In genomic region chr3:84220326-84220725, GRCm38 (mm10) we compare ENCODE assay signal across 9 mouse cellular contexts. TPM values are rescaled to one million over a fixed set of nuclear protein-coding genes. Genes with fewer than 3 reads are reported as not detected.
DNase-seq lines count a peak whose midpoint lies in the region; ATAC-seq and TF ChIP-seq lines count a peak whose summit lies in the region.
"Had no signal": no experiment of that assay in that cellular context is flagged by ENCODE, and none has a peak within 500 bp of the region (broad histone marks: within the 10 kb centered on the region; RNA-seq: fewer than 3 reads in every experiment).

No protein-coding gene starts in this region.

- peaks cover 11% of the 10 kb centered on the region for H3K4me1 ChIP-seq in cerebellum, adult 2 months (ENCODE audit: control insufficient read depth, insufficient read depth, low read length)
- peaks cover 3% of the 10 kb centered on the region for H3K4me1 ChIP-seq in spleen, adult 2 months (ENCODE audit: control insufficient read depth, insufficient read depth, insufficient read length)
- peaks cover 43% of the 10 kb centered on the region for H3K4me1 ChIP-seq in limb, embryonic 15.5 days
- no peaks in the 10 kb centered on the region; the same call in 1 of the 2 replicates for H3K4me1 ChIP-seq in stomach, postnatal 0 days (replicated peaks; ENCODE audit: control insufficient read depth, insufficient read depth)

- no peaks in the 10 kb centered on the region for H3K9me3 ChIP-seq in limb, embryonic 15.5 days
- no peaks in the 10 kb centered on the region for H3K9me3 ChIP-seq in stomach, postnatal 0 days (ENCODE audit: control insufficient read depth, low read length)

- H3K4me3 ChIP-seq in cerebellum, adult 2 months (replicated peaks; ENCODE audit: insufficient read depth, low read depth, low read length): peak overlapping the region; percentile 89
- peak overlapping the region; percentile 49 for H3K4me3 ChIP-seq in spleen, adult 2 months (ENCODE audit: extremely low read depth, insufficient read depth, insufficient read length)
- peak overlapping the region; percentile 44 for H3K4me3 ChIP-seq in limb, embryonic 15.5 days
- peak overlapping the region; percentile 43 for H3K4me3 ChIP-seq in stomach, postnatal 0 days (ENCODE audit: low read depth, low read length)

- H3K27me3 ChIP-seq in cerebellum, adult 2 months (ENCODE audit: control insufficient read depth, insufficient read depth, low read length): no peaks in the 10 kb centered on the region
- peaks cover 2% of the 10 kb centered on the region; the same call in 1 of the 2 replicates for H3K27me3 ChIP-seq in spleen, adult 2 months (ENCODE audit: control insufficient read depth, insufficient read depth, low read length)
- no peaks in the 10 kb centered on the region for H3K27me3 ChIP-seq in limb, embryonic 15.5 days
- H3K27me3 ChIP-seq in stomach, postnatal 0 days (ENCODE audit: control insufficient read depth, insufficient read depth, low read length): no peaks in the 10 kb centered on the region

- no peak for DNase-seq in cerebellum, adult 2 months
- DNase-seq in cerebellum, postnatal 36 days: no peak
- no peak for DNase-seq in spleen, adult 2 months (ENCODE audit: low read depth in 1 of 2, low spot score in 2 of 2)
- no peak for DNase-seq in spleen, adult 18-20 months
- no peak for DNase-seq in stomach, postnatal 0 days (ENCODE audit: low spot score)
- no peak for DNase-seq in adrenal gland, postnatal 10 days
- DNase-seq in spleen, postnatal 4 days (ENCODE audit: low spot score in 2 of 2): no peak

- 0 out of 2 replicates have a peak overlapping the region, but pooled peaks have one; percentile 37 for H3K9ac ChIP-seq in limb, embryonic 15.5 days
- peak overlapping the region; percentile 32; the same call in 1 of the 2 replicates for H3K9ac ChIP-seq in stomach, postnatal 0 days (ENCODE audit: low read length)

- TF ChIP-seq POLR2A in cerebellum, adult 2 months (IDR thresholded peaks at IDR 0.05; ENCODE audit: borderline replicate concordance, insufficient read depth, low read length): no peak
- TF ChIP-seq POLR2A in spleen, adult 2 months (IDR thresholded peaks at IDR 0.05; ENCODE audit: low read depth, low read length): no peak

- H3K27ac ChIP-seq in cerebellum, adult 2 months (ENCODE audit: insufficient read depth, low read length): peak overlapping the region; percentile 88
- H3K27ac ChIP-seq in spleen, adult 2 months (ENCODE audit: insufficient read depth, low read length): no peak overlapping the region
- H3K27ac ChIP-seq in limb, embryonic 15.5 days: no peak overlapping the region
- peak overlapping the region; percentile 45 for H3K27ac ChIP-seq in stomach, postnatal 0 days (replicated peaks)

- under 1% methylated on average over 9 of the region's 9 CpGs for WGBS in cerebellum, adult 2 months
- 5% methylated on average over 9 of the region's 9 CpGs for WGBS in spleen, adult 2 months
- 4% methylated on average over 9 of the region's 9 CpGs for WGBS in limb, embryonic 15.5 days
- WGBS in stomach, postnatal 0 days: 8% methylated on average over 9 of the region's 9 CpGs

- no peak for TF ChIP-seq EP300 in stomach, postnatal 0 days (optimal IDR thresholded peaks at IDR 0.05)

- no peak for ATAC-seq in limb, embryonic 15.5 days (ENCODE audit: insufficient number of reproducible peaks, low FRiP score, low TSS enrichment, low read depth)
- ATAC-seq in stomach, postnatal 0 days (ENCODE audit: low FRiP score, low TSS enrichment): no peak

- no peaks in the 10 kb centered on the region for H3K36me3 ChIP-seq in spleen, adult 2 months (ENCODE audit: control insufficient read depth, insufficient read depth, low read length)
- no peaks in the 10 kb centered on the region for H3K36me3 ChIP-seq in limb, embryonic 15.5 days
- H3K36me3 ChIP-seq in stomach, postnatal 0 days (ENCODE audit: control insufficient read depth, insufficient read depth, low read length): no peaks in the 10 kb centered on the region

- no peak for TF ChIP-seq CTCF in cerebellum, adult 2 months (IDR thresholded peaks at IDR 0.05; ENCODE audit: borderline replicate concordance, insufficient read depth, low read depth, low read length)
- no peak for TF ChIP-seq CTCF in spleen, adult 2 months (IDR thresholded peaks at IDR 0.05; ENCODE audit: extremely low read depth, insufficient read depth, insufficient read length, insufficient replicate concordance)
- TF ChIP-seq CTCF in stomach, postnatal 0 days (IDR thresholded peaks at IDR 0.05; ENCODE audit: low read depth): peak; percentile 2; the same call in 1 of the 2 replicates

- peak overlapping the region; percentile 62 for H3K4me2 ChIP-seq in limb, embryonic 15.5 days
- H3K4me2 ChIP-seq in stomach, postnatal 0 days (replicated peaks; ENCODE audit: low read depth): peak overlapping the region; percentile 58

RNA-seq across cellular contexts. Expression of gene Gm6525, which starts 46.4 kb away (rescaled TPM):
- not detected in 2 replicates for polyA plus RNA-seq in cerebellum, adult 2 months (2012; rRNA removed)
- not detected in 2 replicates for polyA plus RNA-seq in spleen, adult 2 months (2012; rRNA removed)
- polyA plus RNA-seq in limb, embryonic 15.5 days (2015; fragmentation: Nextera tagmentation; extraction: Ambion mirVana): 0.79 and 1.6 TPM in 2 replicates
- polyA plus RNA-seq in stomach, postnatal 0 days (2015; fragmentation: Nextera tagmentation; extraction: Ambion mirVana): 0.75 and 0.88 TPM in 2 replicates
- under 1 TPM; 0.67 to 0.69 TPM for total RNA-seq in adrenal gland, postnatal 10 days (2021)
- polyA plus RNA-seq: gonadal fat pad, adult 2 months had no signal

Comparison
In these comparisons a context has a peak if more than half of its experiments do, and no peak if none do; other contexts are left out.
1. H3K27ac ChIP-seq: peak in cerebellum, adult 2 months (single experiment) and stomach, postnatal 0 days (single experiment); none in spleen, adult 2 months (single experiment) and limb, embryonic 15.5 days (single experiment).
2. Peak in every context shown above with its lines, with median percentiles within 50 percentile points of each other: H3K4me3 ChIP-seq.